Mouse (Mus musculus): Measurements from ENCODE around the gene Adamts20.
A peak's percentile ranks its signal among the peaks of the same experiment; 100 is the strongest.
"Not testable (repeated sequence)": the region's sequence is repeated elsewhere in the genome, so short reads cannot be mapped to it uniquely, and the experiment has no call there.

Adamts20 gene

GRCm38 (mm10) chr15:94465318-94465717, at the start of gene Adamts20:
Gene Adamts20, minus strand, starts transcription at chr15:94465418.
- no peak for DNase-seq (ENCODE audit: low read depth, low spot score)

GRCm38 (mm10) chr15:94503451-94504215, 38.4 kb upstream of the Adamts20 start:
- DNase-seq (ENCODE audit: low read depth, low spot score): no peak

GRCm38 (mm10) chr15:94499260-94499659, 34.0 kb upstream of the Adamts20 start:
- no peak for DNase-seq (ENCODE audit: low read depth, low spot score)

- no peak for DNase-seq (ENCODE audit: low read depth, low spot score)
These were observed 30.7 kb upstream of the Adamts20 start for GRCm38 (mm10) chr15:94495936-94496335.

GRCm38 (mm10) chr15:94494445-94494844, 29.2 kb upstream of the Adamts20 start:
- no peak for DNase-seq (ENCODE audit: low read depth, low spot score)

GRCm38 (mm10) chr15:94489433-94489832, 24.2 kb upstream of the Adamts20 start:
- DNase-seq (ENCODE audit: low read depth, low spot score): no peak

- not testable (repeated sequence) for DNase-seq (ENCODE audit: low read depth, low spot score)
These were observed 22.8 kb upstream of the Adamts20 start for GRCm38 (mm10) chr15:94488028-94488427.

GRCm38 (mm10) chr15:94482555-94482954, 17.3 kb upstream of the Adamts20 start:
- DNase-seq (ENCODE audit: low read depth, low spot score): no peak

GRCm38 (mm10) chr15:94480792-94481191, 15.6 kb upstream of the Adamts20 start:
- no peak for DNase-seq (ENCODE audit: low read depth, low spot score)

GRCm38 (mm10) chr15:94480248-94480647, 15.0 kb upstream of the Adamts20 start:
- DNase-seq (ENCODE audit: low read depth, low spot score): no peak

GRCm38 (mm10) chr15:94479513-94480136, 14.4 kb upstream of the Adamts20 start:
- DNase-seq (ENCODE audit: low read depth, low spot score): no peak

- DNase-seq (ENCODE audit: low read depth, low spot score): no peak
These were observed 13.5 kb upstream of the Adamts20 start for GRCm38 (mm10) chr15:94478706-94479105.

- DNase-seq (ENCODE audit: low read depth, low spot score): no peak
These were observed 12.1 kb upstream of the Adamts20 start for GRCm38 (mm10) chr15:94477287-94477686.

- DNase-seq (ENCODE audit: low read depth, low spot score): no peak
These were observed 10.8 kb upstream of the Adamts20 start for GRCm38 (mm10) chr15:94475975-94476374.

- DNase-seq (ENCODE audit: low read depth, low spot score): no peak
These were observed 5.1 kb upstream of the Adamts20 start for GRCm38 (mm10) chr15:94470361-94470760.

- DNase-seq (ENCODE audit: low read depth, low spot score): no peak
These were observed 337 bp downstream of the Adamts20 start for GRCm38 (mm10) chr15:94464881-94465280.

GRCm38 (mm10) chr15:94463251-94463650, 2.0 kb downstream of the Adamts20 start:
- DNase-seq (ENCODE audit: low read depth, low spot score): peak; percentile 5

GRCm38 (mm10) chr15:94462206-94462605, 3.0 kb downstream of the Adamts20 start:
- no peak for DNase-seq (ENCODE audit: low read depth, low spot score)

GRCm38 (mm10) chr15:94461166-94461565, 4.1 kb downstream of the Adamts20 start:
- no peak for DNase-seq (ENCODE audit: low read depth, low spot score)

- no peak for DNase-seq (ENCODE audit: low read depth, low spot score)
These were observed 7.4 kb downstream of the Adamts20 start for GRCm38 (mm10) chr15:94457636-94458390.

GRCm38 (mm10) chr15:94452848-94453247, 12.4 kb downstream of the Adamts20 start:
- no peak for DNase-seq (ENCODE audit: low read depth, low spot score)

- DNase-seq (ENCODE audit: low read depth, low spot score): no peak
These were observed 13.6 kb downstream of the Adamts20 start for GRCm38 (mm10) chr15:94451600-94451999.

All from WW6 (cell line).